Mouse (Mus musculus) bone marrow, adult 2 months (tissue): ENCODE measurements at regions not wholly inside any gene's neighbourhood (a gene's known extent, or its start where the extent isn't known, plus 50 kb on each side); places are given as distances from the start of the nearest gene placed in this dataset.

Source experiments
- H3K27ac ChIP-seq: fragments of 200-500 bp; 2 replicates; pipeline ENCODE4 v1.5.1; 2012; ENCODE audit warnings: low read depth, mild to moderate bottlenecking, control low read depth, inconsistent platforms, low read length; ENCODE audit not compliant: control insufficient read depth, poor library complexity, insufficient read depth
- H3K4me1 ChIP-seq: fragments of 200-500 bp; 2 replicates; pipeline ENCODE4 v1.6.1; 2011; ENCODE audit warnings: low read length; ENCODE audit not compliant: control insufficient read depth, insufficient read depth
- H3K4me3 ChIP-seq: fragments of 200-500 bp; replicated peaks from 2 replicates; pipeline ENCODE3; 2011; ENCODE audit warnings: mild to moderate bottlenecking, low read depth, low read length, control low read depth; ENCODE audit not compliant: control insufficient read depth
- CTCF ChIP-seq: fragments of 200-500 bp; IDR thresholded peaks from 2 replicates; pipeline ENCODE4 v1.5.1; 2011; ENCODE audit warnings: low read length, control low read depth; ENCODE audit not compliant: control insufficient read depth, insufficient read depth
- POLR2A ChIP-seq: fragments of 200-500 bp; IDR thresholded peaks from 2 replicates; pipeline ENCODE4 v1.6.1; 2011; ENCODE audit warnings: low read depth, mild to moderate bottlenecking, control low read depth, low read length, borderline replicate concordance; ENCODE audit not compliant: control insufficient read depth
- WGBS: fragments of 180-500 bp; shearing (Covaris S2); methylation state at CpG from one replicate; pipeline ENCODE4 v1.1.7; 2018; 5-methylcytosine and 5-hydroxymethylcytosine counted together

DNA sequence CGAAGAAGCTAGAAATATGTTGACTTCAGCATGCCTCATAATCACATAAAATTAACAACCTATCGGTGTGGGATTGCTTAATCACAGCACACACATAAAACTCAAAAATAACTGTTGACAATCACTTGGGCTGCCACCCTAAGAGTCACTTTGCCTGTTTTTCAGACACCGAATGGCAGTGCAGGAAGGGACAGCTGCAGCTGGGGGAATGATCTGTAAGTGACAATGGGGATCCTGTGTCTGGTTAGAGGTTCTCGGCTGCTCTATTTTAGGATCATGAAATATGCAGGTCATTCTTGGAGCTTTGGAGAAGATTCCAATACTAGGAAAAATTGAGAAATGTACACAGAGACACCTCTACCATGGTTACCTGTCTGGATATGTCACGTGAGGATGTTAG, 54.4 kb upstream of the Tcf12 start:
- no peak overlapping the region for H3K27ac ChIP-seq
- TF ChIP-seq POLR2A (no peak), CTCF (no peak)
- H3K4me1 ChIP-seq: no peaks in the 10 kb centered on the region; the same call in 1 of the 2 replicates
- no peak overlapping the region for H3K4me3 ChIP-seq
- 82% methylated on average over 5 of the region's 5 CpGs for WGBS

DNA sequence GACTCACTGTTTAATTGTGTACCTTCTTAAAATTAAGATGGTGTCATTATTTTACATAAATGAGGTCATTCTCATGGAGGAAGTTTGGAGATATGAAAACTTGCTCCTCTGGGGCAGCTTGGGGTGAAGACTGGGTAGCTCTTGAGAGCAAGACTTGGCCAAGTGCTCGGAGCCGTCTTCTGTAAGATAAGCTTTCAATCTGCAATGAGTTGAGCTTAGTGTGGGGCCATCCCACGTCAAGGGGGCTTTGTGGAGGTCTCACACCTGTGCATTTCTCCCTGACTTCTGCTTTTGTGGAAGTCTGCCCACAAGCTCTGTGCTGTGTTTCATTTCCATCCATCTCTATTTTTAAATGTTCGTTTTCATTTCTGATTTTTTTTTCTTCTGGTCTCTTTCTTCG, 54.9 kb upstream of the Tcf12 start:
- Histone ChIP-seq H3K4me3 (no peak overlapping the region), H3K27ac (no peak overlapping the region), H3K4me1 (no peaks in the 10 kb centered on the region; the same call in 1 of the 2 replicates)
- WGBS: 23% methylated on average over 5 of the region's 5 CpGs
- no peak for TF ChIP-seq CTCF
- no peak for TF ChIP-seq POLR2A

DNA sequence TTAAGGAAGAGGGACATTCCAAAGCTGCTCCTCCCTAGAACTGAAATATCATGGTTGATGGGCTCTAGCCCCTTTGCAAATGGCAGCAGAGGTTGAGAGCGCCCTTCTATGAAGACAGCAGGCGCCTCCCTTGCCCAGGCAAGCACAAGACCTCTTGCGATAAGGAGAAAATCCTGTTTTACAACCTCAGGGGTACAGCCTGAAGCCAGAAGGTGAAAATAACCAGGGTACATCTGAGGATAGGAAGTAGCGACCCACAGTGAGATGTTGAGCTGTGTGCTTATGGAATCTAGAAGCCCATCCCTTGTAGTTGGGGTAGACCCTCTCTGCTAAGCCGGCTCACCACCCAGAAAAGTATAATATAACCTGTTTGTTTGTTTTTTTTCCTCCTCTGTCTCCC, 57.6 kb upstream of the Tcf12 start:
- WGBS: 83% methylated on average over 5 of the region's 5 CpGs

DNA sequence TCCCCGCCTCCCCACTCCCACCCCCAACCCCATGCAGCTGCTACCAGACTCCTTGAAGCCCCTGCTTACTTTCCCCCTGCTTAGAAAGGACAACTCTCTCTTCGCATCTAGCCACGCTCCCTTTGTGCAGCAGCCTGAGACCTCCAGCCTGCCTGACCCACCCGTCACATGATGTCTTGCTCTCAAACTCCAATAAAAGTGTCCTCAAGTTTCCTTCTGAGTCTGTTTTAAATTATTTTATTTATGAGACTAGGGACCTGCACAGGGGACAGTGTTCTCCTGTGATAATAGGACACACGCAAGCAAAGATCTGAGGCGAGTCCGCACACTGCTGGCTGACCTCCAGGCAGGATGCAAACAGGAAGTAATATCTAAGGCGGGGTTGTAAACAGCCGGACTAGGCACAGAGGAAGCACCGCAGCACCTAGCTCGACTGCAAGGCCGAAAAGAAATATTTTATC, 58.1 kb upstream of the Tcf12 start:
- 14% methylated on average over 12 of the region's 12 CpGs for WGBS
- peak overlapping the region; percentile 39 for H3K4me3 ChIP-seq
- H3K27ac ChIP-seq: no peak overlapping the region
- H3K4me1 ChIP-seq: no peaks in the 10 kb centered on the region; the same call in 1 of the 2 replicates
- TF ChIP-seq POLR2A: no peak
- no peak for TF ChIP-seq CTCF

More for the DNA sequence above, 57.6 kb upstream of the Tcf12 start:
- Histone ChIP-seq H3K4me1 (no peaks in the 10 kb centered on the region; the same call in 1 of the 2 replicates), H3K27ac (no peak overlapping the region), H3K4me3 (no peak overlapping the region)
- TF ChIP-seq POLR2A (no peak), CTCF (no peak)

DNA sequence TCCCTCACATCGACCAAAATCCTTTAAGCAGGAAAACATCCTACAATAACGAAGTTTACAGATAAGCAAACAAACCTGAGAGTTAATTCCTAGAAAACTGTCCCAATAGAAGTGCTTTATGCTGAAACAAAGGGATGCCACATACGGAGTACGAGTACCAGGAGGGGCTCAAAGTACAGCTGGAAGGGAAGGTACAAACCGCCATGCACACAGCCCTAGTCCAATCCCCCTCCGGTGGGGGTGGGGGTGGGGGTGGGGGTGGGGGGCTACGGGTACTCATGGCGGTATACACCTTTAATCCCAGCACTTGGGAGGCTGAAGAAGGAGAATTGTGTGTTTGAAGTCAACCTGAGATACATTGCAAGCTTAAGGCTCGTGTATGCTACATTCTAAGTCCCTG, 58.6 kb upstream of the Tcf12 start:
- Histone ChIP-seq H3K4me3 (no peak overlapping the region), H3K27ac (no peak overlapping the region), H3K4me1 (no peaks in the 10 kb centered on the region; the same call in 1 of the 2 replicates)
- 14% methylated on average over 9 of the region's 9 CpGs for WGBS
- no peak for TF ChIP-seq CTCF
- no peak for TF ChIP-seq POLR2A

DNA sequence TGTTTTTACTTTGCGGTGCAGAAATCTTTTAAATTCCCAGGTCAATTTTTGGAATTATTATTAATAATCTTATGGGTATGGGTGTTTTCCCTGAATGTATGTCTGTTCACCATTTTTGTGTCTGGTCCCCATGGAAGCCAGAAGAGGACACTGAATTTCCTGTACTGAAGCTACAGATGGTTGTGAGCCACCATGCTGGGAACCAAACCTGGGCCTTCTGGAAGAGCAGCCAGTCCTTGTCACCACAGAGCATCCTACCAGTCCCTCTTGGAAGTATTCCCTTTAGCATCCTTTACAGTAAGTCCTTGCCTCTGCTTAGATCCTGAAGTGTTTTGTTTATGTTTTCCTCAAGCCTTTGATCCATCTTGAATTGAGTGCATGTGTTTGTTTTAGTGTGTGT, 60.7 kb upstream of the Tcf12 start:
- TF ChIP-seq POLR2A: no peak
- no peak for TF ChIP-seq CTCF
- Histone ChIP-seq H3K4me3 (no peak overlapping the region), H3K4me1 (no peaks in the 10 kb centered on the region; the same call in 1 of the 2 replicates), H3K27ac (no peak overlapping the region)
- WGBS: 83% methylated on average over 1 of the region's 1 CpGs

DNA sequence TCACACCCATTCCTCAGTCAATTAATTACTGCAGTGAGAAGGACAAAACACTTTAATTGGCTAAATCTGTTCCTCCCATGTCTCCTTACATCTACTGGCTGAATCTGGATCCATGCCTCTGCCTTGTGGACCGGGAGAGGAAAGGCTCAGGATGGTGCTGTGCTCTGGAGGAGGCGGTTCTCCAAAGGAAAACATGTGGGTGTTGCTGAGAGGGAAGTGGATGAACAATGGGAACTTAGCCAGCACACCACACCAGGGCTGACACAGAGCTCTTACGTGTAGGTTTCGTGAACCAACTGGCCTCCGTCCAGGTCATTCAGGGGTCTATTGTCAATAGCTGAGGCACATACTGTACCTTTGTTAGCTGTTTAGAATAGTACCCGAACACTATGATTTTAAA, 69.3 kb upstream of the Tcf12 start:
- TF ChIP-seq CTCF (no peak), POLR2A (no peak)

DNA sequence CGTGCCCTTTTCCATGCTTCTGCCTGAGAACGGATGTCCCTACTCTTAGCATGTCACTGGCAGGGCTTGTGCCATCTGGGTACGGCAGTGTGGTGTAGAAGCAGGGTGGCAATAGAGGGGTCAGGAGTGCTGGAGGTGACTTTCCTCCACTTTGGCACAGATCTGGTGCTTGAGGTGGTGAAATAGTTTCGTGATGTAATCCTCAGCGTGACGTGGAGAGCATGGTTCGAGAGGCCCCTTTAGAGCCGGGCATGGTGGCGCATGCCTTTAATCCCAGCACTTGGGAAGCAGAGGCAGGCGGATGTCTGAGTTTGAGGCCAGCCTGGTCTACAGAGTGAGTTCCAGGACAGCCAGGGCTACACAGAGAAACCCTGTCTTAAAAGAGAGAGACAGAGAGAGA, 71.7 kb upstream of the Tcf12 start:
- TF ChIP-seq POLR2A (no peak), CTCF (no peak)
- Histone ChIP-seq H3K4me3 (no peak overlapping the region), H3K4me1 (no peaks in the 10 kb centered on the region), H3K27ac (no peak overlapping the region)
- WGBS: 76% methylated on average over 10 of the region's 10 CpGs

More for the DNA sequence above, 69.3 kb upstream of the Tcf12 start:
- Histone ChIP-seq H3K27ac (no peak overlapping the region), H3K4me3 (no peak overlapping the region), H3K4me1 (no peaks in the 10 kb centered on the region)
- WGBS: 77% methylated on average over 6 of the region's 6 CpGs

DNA sequence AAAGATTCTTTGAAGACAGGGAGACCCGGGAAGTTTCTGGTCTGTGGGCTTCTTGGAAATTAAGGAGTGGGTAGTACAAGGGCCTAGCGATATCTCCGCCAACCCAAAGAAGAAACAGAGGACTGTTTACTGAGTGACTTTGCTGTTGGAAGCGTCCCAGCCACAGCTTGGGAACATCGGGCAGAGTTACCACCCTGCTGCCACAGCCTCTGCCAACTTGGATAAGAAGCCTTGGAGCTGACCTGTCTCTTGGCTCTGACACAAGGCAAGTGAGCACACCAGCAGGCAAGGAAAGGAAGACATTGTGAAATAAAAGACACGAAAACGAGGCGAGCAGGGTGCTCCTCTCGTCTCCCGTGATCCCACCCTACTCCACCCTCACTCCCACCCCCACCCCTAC, 72.3 kb upstream of the Tcf12 start:
- TF ChIP-seq CTCF (no peak), POLR2A (no peak)
- Histone ChIP-seq H3K4me1 (no peaks in the 10 kb centered on the region), H3K27ac (no peak overlapping the region), H3K4me3 (no peak overlapping the region)
- 73% methylated on average over 10 of the region's 10 CpGs for WGBS
